Mouse (Mus musculus): ENCODE data around the gene Gm17334. TPM values are rescaled to one million over a fixed set of nuclear protein-coding genes. Genes with fewer than 3 reads are reported as not detected.
A peak's percentile ranks its signal among the peaks of the same experiment; 100 is the strongest.

The Gm17334 gene
- total and polyA plus RNA-seq, 3 experiments: not detected

GRCm38 (mm10) chr11:53821230-53821944 lies 48.4 kb upstream of the Gm17334 start:
- DNase-seq (ENCODE audit: low read depth, low spot score): no peak
- no peak for TF ChIP-seq RCOR1 (IDR thresholded peaks at IDR 0.05; ENCODE audit: low read depth, low read length)
- no peak for TF ChIP-seq ZMIZ1 (IDR thresholded peaks at IDR 0.05; ENCODE audit: low read depth, low read length)
- no peak for TF ChIP-seq USF1 (IDR thresholded peaks at IDR 0.05; ENCODE audit: low read depth, low read length)
- no peak for TF ChIP-seq MAX (IDR thresholded peaks at IDR 0.05; ENCODE audit: low read length)
- no peak for TF ChIP-seq BHLHE40 (IDR thresholded peaks at IDR 0.05; ENCODE audit: borderline replicate concordance, low read depth, low read length)
- TF ChIP-seq POLR2A (IDR thresholded peaks at IDR 0.05; ENCODE audit: control insufficient read depth in 1 of 2, insufficient read depth in 1 of 2, low read depth in 1 of 2, low read length in 2 of 2, poor library complexity in 1 of 2): no peak
- no peak for TF ChIP-seq HCFC1 (IDR thresholded peaks at IDR 0.05; ENCODE audit: low read depth, low read length)
- no peak overlapping the region for H3K4me3 ChIP-seq (ENCODE audit: control insufficient read depth in 1 of 2, insufficient read depth in 1 of 2, low read depth in 2 of 2, low read length in 2 of 2)
- peaks cover 0 to 4% of the 10 kb centered on the region in 2 experiments; a peak in 2 of 4 replicates for H3K36me3 ChIP-seq (ENCODE audit: control insufficient read depth in 1 of 2, insufficient read depth in 2 of 2, low read length in 2 of 2)
- no peaks in the 10 kb centered on the region for H3K9me3 ChIP-seq (replicated peaks; ENCODE audit: insufficient read depth, low read length)
- no peaks in the 10 kb centered on the region for H3K79me2 ChIP-seq (ENCODE audit: control insufficient read depth, insufficient read depth, low read length, poor library complexity)
- H3K27ac ChIP-seq (ENCODE audit: control insufficient read depth, low read depth, low read length): no peak overlapping the region
- H3K27me3 ChIP-seq (ENCODE audit: control insufficient read depth in 1 of 2, insufficient read depth in 2 of 2, low read length in 2 of 2): no peaks in the 10 kb centered on the region; a peak in 2 of 4 replicates
- peaks cover 0 to 12% of the 10 kb centered on the region in 2 experiments; a peak in 2 of 4 replicates for H3K4me1 ChIP-seq (ENCODE audit: control insufficient read depth in 1 of 2, insufficient read depth in 2 of 2, low read length in 2 of 2)
- H3K9ac ChIP-seq (ENCODE audit: control insufficient read depth, low read depth, low read length, poor library complexity, severe bottlenecking): no peak overlapping the region

GRCm38 (mm10) chr11:53820516-53821170 lies 47.7 kb upstream of the Gm17334 start:
- H3K4me3 ChIP-seq (ENCODE audit: control insufficient read depth in 1 of 2, insufficient read depth in 1 of 2, low read depth in 2 of 2, low read length in 2 of 2): peak overlapping the region in 1 of 2 experiments; percentile 41; a peak in 2 of 4 replicates
- H3K4me1 ChIP-seq (ENCODE audit: control insufficient read depth in 1 of 2, insufficient read depth in 2 of 2, low read length in 2 of 2): peaks cover 0 to 7% of the 10 kb centered on the region in 2 experiments; a peak in 2 of 4 replicates
- peak; percentile 21 for DNase-seq (ENCODE audit: low read depth, low spot score)
- TF ChIP-seq ZC3H11A (IDR thresholded peaks at IDR 0.05; ENCODE audit: low read depth, low read length) (no peak), BHLHE40 (IDR thresholded peaks at IDR 0.05; ENCODE audit: borderline replicate concordance, low read depth, low read length) (no peak), NRF1 (IDR thresholded peaks at IDR 0.05; ENCODE audit: insufficient read depth, low read depth, low read length, poor library complexity, severe bottlenecking) (no peak), USF1 (IDR thresholded peaks at IDR 0.05; ENCODE audit: low read depth, low read length) (no peak), ZNF384 (IDR thresholded peaks at IDR 0.05; ENCODE audit: low read depth, low read length) (no peak), CHD2 (IDR thresholded peaks at IDR 0.05; ENCODE audit: low read length) (no peak), MYB (IDR thresholded peaks at IDR 0.05; ENCODE audit: low read depth, low read length) (no peak), POLR2A (IDR thresholded peaks at IDR 0.05; ENCODE audit: control insufficient read depth in 1 of 2, insufficient read depth in 1 of 2, low read depth in 1 of 2, low read length in 2 of 2, poor library complexity in 1 of 2) (no peak), UBTF (IDR thresholded peaks at IDR 0.05; ENCODE audit: borderline replicate concordance, insufficient read depth, low read depth, low read length) (no peak), GATA1 (IDR thresholded peaks at IDR 0.05; ENCODE audit: low read depth, low read length) (no peak), TBP (IDR thresholded peaks at IDR 0.05; ENCODE audit: low read depth, low read length) (no peak), POLR2AphosphoS2 (IDR thresholded peaks at IDR 0.05; ENCODE audit: low read length) (no peak), USF2 (IDR thresholded peaks at IDR 0.05; ENCODE audit: borderline replicate concordance in 1 of 2, insufficient read depth in 1 of 2, low read depth in 1 of 2, low read length in 2 of 2) (no peak), MEF2A (IDR thresholded peaks at IDR 0.05; ENCODE audit: extremely low read depth, insufficient replicate concordance, low read depth, low read length, poor library complexity, severe bottlenecking) (no peak), TAL1 (IDR thresholded peaks at IDR 0.05; ENCODE audit: low read length) (no peak), MAFK (IDR thresholded peaks at IDR 0.05; ENCODE audit: borderline replicate concordance, low read depth, low read length) (no peak), EP300 (IDR thresholded peaks at IDR 0.05; ENCODE audit: low read depth in 1 of 2, low read length in 2 of 2) (no peak), MXI1 (IDR thresholded peaks at IDR 0.05; ENCODE audit: low read depth, low read length) (no peak), RAD21 (IDR thresholded peaks at IDR 0.05; ENCODE audit: low read depth, low read length) (no peak), HCFC1 (IDR thresholded peaks at IDR 0.05; ENCODE audit: low read depth, low read length) (no peak)
- no peaks in the 10 kb centered on the region; a peak in 2 of 4 replicates for H3K27me3 ChIP-seq (ENCODE audit: control insufficient read depth in 1 of 2, insufficient read depth in 2 of 2, low read length in 2 of 2)
- peaks cover 0 to 1% of the 10 kb centered on the region in 2 experiments; a peak in 2 of 4 replicates for H3K36me3 ChIP-seq (ENCODE audit: control insufficient read depth in 1 of 2, insufficient read depth in 2 of 2, low read length in 2 of 2)
- H3K27ac ChIP-seq (ENCODE audit: control insufficient read depth, low read depth, low read length): no peak overlapping the region
- H3K9me3 ChIP-seq (replicated peaks; ENCODE audit: insufficient read depth, low read length): no peaks in the 10 kb centered on the region
- H3K9ac ChIP-seq (ENCODE audit: control insufficient read depth, low read depth, low read length, poor library complexity, severe bottlenecking): no peak overlapping the region
- no peaks in the 10 kb centered on the region for H3K79me2 ChIP-seq (ENCODE audit: control insufficient read depth, insufficient read depth, low read length, poor library complexity)

Data from MEL (cell line).